Mouse (Mus musculus) lung, postnatal 0 days (tissue): ENCODE results near the gene Tcf12. TPM values are rescaled to one million over a fixed set of nuclear protein-coding genes. Genes with fewer than 3 reads are reported as not detected.

Experiments
- ATAC-seq: fragments of 200-750 bp; cut with Nextera tagmentation; 2 replicates; pipeline ENCODE4 v1.8.0; 2017; ENCODE audit warnings: moderate library complexity
- DNase-seq: peaks from one replicate; pipeline ENCODE4 v3.0.0-alpha.2; 2016; ENCODE audit warnings: low spot score
- H3K27ac ChIP-seq: fragments of 300-500 bp; sonication (generic); 2 replicates; pipeline ENCODE4 v1.5.1; 2014; ENCODE audit warnings: antibody characterized with exemption, mild to moderate bottlenecking, low read length, mixed read lengths
- H3K27me3 ChIP-seq: fragments of 300-500 bp; sonication (generic); replicated peaks from 2 replicates; pipeline ENCODE4 v1.6.1; 2014; ENCODE audit warnings: low read length, mixed read lengths; ENCODE audit not compliant: insufficient read depth
- H3K36me3 ChIP-seq: fragments of 300-500 bp; sonication (generic); 2 replicates; pipeline ENCODE4 v1.6.1; 2014; ENCODE audit warnings: low read length, mixed read lengths; ENCODE audit not compliant: insufficient read depth
- H3K4me1 ChIP-seq: fragments of 300-500 bp; sonication (generic); 2 replicates; pipeline ENCODE4 v1.6.1; 2014; ENCODE audit warnings: antibody characterized with exemption, low read depth, low read length, mixed read lengths; ENCODE audit not compliant: insufficient read depth
- H3K4me2 ChIP-seq: fragments of 300-500 bp; sonication (generic); replicated peaks from 2 replicates; pipeline ENCODE4 v1.6.1; 2014; ENCODE audit warnings: low read depth, mild to moderate bottlenecking, low read length, moderate library complexity, mixed read lengths
- H3K4me3 ChIP-seq: fragments of 300-500 bp; sonication (generic); 2 replicates; pipeline ENCODE4 v1.5.1; 2014; ENCODE audit warnings: low read depth, low read length
- H3K9ac ChIP-seq: fragments of 300-500 bp; sonication (generic); replicated peaks from 2 replicates; pipeline ENCODE4 v1.6.1; 2014; ENCODE audit warnings: low read depth, mild to moderate bottlenecking
- H3K9me3 ChIP-seq: fragments of 300-500 bp; sonication (generic); 2 replicates; pipeline ENCODE4 v1.6.1; 2016; ENCODE audit warnings: low read length, mixed read lengths
- CTCF ChIP-seq: IDR thresholded peaks from 2 replicates; pipeline ENCODE4 v1.5.1; 2016; ENCODE audit warnings: antibody characterized with exemption, mild to moderate bottlenecking
- EP300 ChIP-seq: IDR thresholded peaks from 2 replicates; pipeline ENCODE4 v1.6.1; 2016; ENCODE audit warnings: antibody characterized with exemption, mild to moderate bottlenecking, control low read depth
- WGBS: fragments of 180-500 bp; shearing (Covaris S2); extraction: QIAGEN DNeasy Blood & Tissue Kit; methylation state at CpG from one replicate; pipeline ENCODE4 v1.1.7; 2014; 5-methylcytosine and 5-hydroxymethylcytosine counted together
- polyA plus RNA-seq: library from polyadenylated mRNA; unstranded; fragments of >200 nt; fragmentation: Nextera tagmentation; extraction: Ambion mirVana; gene quantifications from 2 replicates; pipeline ENCODE4 v1.2.1, GENCODE M21; 2015

Gene Tcf12
- polyA plus RNA-seq, 1 experiment from 2014 or later, result 34.1 TPM

DNA sequence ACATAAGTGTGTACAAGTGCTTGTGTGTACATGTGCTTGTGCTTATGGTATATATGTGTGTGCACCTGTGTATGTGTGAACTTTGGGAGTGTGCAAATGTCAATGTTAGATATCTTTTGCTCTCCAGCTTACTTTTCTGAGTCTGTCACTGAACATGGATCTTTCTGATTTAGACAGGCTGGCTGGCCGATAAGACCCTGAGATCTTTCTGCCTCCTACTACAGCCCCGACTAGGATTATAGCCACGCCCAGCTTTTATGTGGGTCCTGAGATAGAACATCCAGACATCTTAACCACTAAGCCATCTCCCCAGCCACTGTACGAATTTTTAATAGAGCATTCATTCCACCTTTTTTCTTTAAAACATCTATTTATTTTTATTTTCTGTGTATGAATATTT lies 166.9 kb downstream of the Tcf12 start:
- DNase-seq, result no peak
- TF ChIP-seq EP300 (no peak), CTCF (no peak)

GRCm38 (mm10) chr9:71942424-71942823 lies 169.2 kb downstream of the Tcf12 start:
- TF ChIP-seq CTCF (no peak), EP300 (peak; percentile 33; the same call in 1 of the 2 replicates)
- Histone ChIP-seq H3K4me1 (no peaks in the 10 kb centered on the region), H3K36me3 (no peaks in the 10 kb centered on the region), H3K4me2 (no peak overlapping the region), H3K27ac (no peak overlapping the region), H3K4me3 (no peak overlapping the region), H3K9ac (no peak overlapping the region), H3K27me3 (no peaks in the 10 kb centered on the region), H3K9me3 (no peaks in the 10 kb centered on the region)
- ATAC-seq (peak; percentile 52; the same call in 1 of the 2 replicates), DNase-seq (peak; percentile 62)

More for the DNA sequence above, 166.9 kb downstream of the Tcf12 start:
- Histone ChIP-seq H3K27ac (no peak overlapping the region), H3K9ac (no peak overlapping the region), H3K9me3 (no peaks in the 10 kb centered on the region), H3K4me1 (no peaks in the 10 kb centered on the region), H3K4me2 (no peak overlapping the region), H3K36me3 (no peaks in the 10 kb centered on the region), H3K4me3 (no peak overlapping the region), H3K27me3 (no peaks in the 10 kb centered on the region)
- 83% methylated on average over 4 of the region's 4 CpGs for WGBS
- no peak for ATAC-seq

DNA sequence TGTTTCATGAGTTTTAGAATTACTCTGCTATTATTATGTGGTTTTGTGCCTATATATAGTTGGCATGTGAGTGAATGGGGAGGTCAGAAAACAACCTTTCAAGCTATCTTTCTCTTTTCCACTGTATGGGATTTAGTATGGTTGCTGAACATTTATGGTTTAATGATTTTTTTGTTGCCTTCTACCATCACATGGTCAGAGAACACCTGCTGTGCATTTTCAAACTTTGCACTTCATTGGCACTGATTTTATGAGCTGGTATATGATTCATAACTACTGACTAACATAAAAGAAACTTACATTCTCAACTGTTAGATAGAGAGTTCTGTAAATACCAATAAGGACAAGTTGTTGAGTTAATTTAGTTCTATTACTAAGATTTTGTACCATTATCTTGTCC lies 171.7 kb downstream of the Tcf12 start:
- no peak for TF ChIP-seq CTCF
- TF ChIP-seq EP300, result no peak
- Histone ChIP-seq H3K27ac (no peak overlapping the region), H3K9me3 (no peaks in the 10 kb centered on the region), H3K4me2 (no peak overlapping the region), H3K9ac (no peak overlapping the region), H3K4me1 (no peaks in the 10 kb centered on the region), H3K27me3 (no peaks in the 10 kb centered on the region), H3K4me3 (no peak overlapping the region), H3K36me3 (no peaks in the 10 kb centered on the region)
- no peak for DNase-seq
- ATAC-seq, result no peak

DNA sequence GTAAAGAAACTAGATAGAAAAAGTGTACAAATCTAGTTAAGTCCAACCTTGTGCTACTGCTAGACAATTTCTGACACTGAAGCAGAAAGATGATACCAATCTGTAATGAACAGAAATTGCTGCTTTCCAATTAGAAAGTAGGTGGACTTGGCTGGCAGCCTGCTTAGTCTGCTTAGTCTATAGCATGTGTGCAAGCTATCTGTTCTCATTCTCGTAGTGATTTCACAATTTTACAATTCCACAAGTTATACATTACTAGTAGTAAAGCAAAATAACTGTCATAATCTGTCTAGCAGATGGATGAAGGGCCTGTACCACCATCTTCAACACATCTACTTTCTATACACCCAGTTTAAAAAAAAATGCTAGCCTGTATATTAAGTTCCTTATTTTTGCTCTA lies 175.5 kb downstream of the Tcf12 start:
- Histone ChIP-seq H3K4me1 (no peaks in the 10 kb centered on the region), H3K27me3 (no peaks in the 10 kb centered on the region), H3K36me3 (no peaks in the 10 kb centered on the region), H3K9ac (no peak overlapping the region), H3K9me3 (no peaks in the 10 kb centered on the region), H3K4me2 (no peak overlapping the region), H3K27ac (no peak overlapping the region), H3K4me3 (no peak overlapping the region)
- ATAC-seq (no peak), DNase-seq (no peak)
- 54% methylated on average over 1 of the region's 1 CpGs for WGBS
- TF ChIP-seq CTCF (no peak), EP300 (no peak)

GRCm38 (mm10) chr9:71934833-71935232 lies 176.8 kb downstream of the Tcf12 start:
- TF ChIP-seq EP300 (no peak), CTCF (no peak)
- no peaks in the 10 kb centered on the region for H3K4me1 ChIP-seq
- H3K27ac ChIP-seq, result no peak overlapping the region
- H3K9me3 ChIP-seq, result no peaks in the 10 kb centered on the region
- H3K36me3 ChIP-seq, result no peaks in the 10 kb centered on the region
- WGBS, result 50% methylated on average over 3 of the region's 3 CpGs
- H3K4me2 ChIP-seq, result no peak overlapping the region
- no peak overlapping the region for H3K9ac ChIP-seq
- DNase-seq, result no peak
- no peak for ATAC-seq
- H3K4me3 ChIP-seq, result no peak overlapping the region
- no peaks in the 10 kb centered on the region for H3K27me3 ChIP-seq

GRCm38 (mm10) chr9:71931965-71932364 lies 179.7 kb downstream of the Tcf12 start:
- no peak overlapping the region for H3K27ac ChIP-seq
- no peak for ATAC-seq
- TF ChIP-seq CTCF (no peak), EP300 (no peak)

DNA sequence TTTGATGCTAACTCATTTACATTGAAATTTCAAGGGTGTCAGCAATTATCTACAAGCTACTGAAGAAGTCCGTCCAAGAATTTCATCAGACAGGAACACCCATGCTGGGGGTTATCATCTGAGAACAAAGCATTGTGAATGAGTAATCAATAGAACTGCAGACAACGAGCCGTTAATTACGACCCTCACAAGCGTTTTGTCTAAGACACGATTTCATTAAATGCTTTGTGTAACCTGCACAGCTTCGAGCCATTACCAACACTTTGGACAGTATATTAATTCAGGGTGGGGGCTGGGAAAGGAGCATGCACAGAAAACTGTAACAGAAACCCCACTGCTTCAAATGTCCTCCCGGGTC lies 180.3 kb downstream of the Tcf12 start:
- H3K27ac ChIP-seq, result no peak overlapping the region
- DNase-seq (no peak), ATAC-seq (no peak)
- 62% methylated on average over 8 of the region's 8 CpGs for WGBS
- H3K36me3 ChIP-seq, result no peaks in the 10 kb centered on the region
- H3K4me2 ChIP-seq, result no peak overlapping the region
- H3K4me1 ChIP-seq, result no peaks in the 10 kb centered on the region
- H3K27me3 ChIP-seq, result no peaks in the 10 kb centered on the region
- no peak overlapping the region for H3K9ac ChIP-seq
- no peaks in the 10 kb centered on the region for H3K9me3 ChIP-seq
- TF ChIP-seq EP300 (no peak), CTCF (no peak)
- H3K4me3 ChIP-seq, result no peak overlapping the region

More at GRCm38 (mm10) chr9:71931965-71932364, 179.7 kb downstream of the Tcf12 start:
- H3K4me1 ChIP-seq, result no peaks in the 10 kb centered on the region
- H3K4me3 ChIP-seq, result no peak overlapping the region
- H3K27me3 ChIP-seq, result no peaks in the 10 kb centered on the region
- no peak for DNase-seq
- H3K9ac ChIP-seq, result no peak overlapping the region
- no peaks in the 10 kb centered on the region for H3K9me3 ChIP-seq
- no peak overlapping the region for H3K4me2 ChIP-seq
- H3K36me3 ChIP-seq, result no peaks in the 10 kb centered on the region
